Mouse (Mus musculus) thymus, postnatal 36 days (tissue): ENCODE results near the gene Olfr632.
"Not testable (repeated sequence)": the region's sequence is repeated elsewhere in the genome, so short reads cannot be mapped to it uniquely, and the experiment has no call there.

Source experiments
- DNase-seq, 2 experiments: peaks; one replicate each; pipeline ENCODE4 v3.0.0; 2022; ENCODE audit warnings: mixed read lengths in 2 of 2

The Olfr632 gene

GRCm38 (mm10) chr7:103934264-103934663, at the start of gene Olfr632:
TSS of gene Olfr632 (plus strand) at chr7:103934347.
- no peak for DNase-seq

DNA sequence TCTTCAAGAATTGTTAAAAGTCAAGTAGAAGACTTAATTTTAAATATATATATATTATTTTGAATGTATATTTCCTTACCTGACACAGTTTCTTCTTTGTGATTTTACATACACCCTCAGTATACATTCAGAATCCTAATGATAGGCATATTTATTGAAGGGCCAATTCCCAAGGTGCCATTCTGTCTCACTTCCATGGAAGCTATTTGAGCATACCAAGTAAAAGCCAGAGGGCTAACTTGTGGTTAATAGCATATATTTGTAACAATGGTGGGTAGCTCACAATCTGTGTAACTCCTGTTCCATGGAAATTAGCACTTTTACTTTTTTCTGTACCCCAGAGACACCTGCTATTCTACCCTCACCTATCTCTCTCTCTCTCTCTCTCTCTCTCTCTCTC, 48.0 kb upstream of the Olfr632 start, which contains the start of gene Olfr66:
Gene Olfr66, minus strand, starts transcription at position 101 of the 400 bp plus-strand sequence.
- DNase-seq, result no peak

DNA sequence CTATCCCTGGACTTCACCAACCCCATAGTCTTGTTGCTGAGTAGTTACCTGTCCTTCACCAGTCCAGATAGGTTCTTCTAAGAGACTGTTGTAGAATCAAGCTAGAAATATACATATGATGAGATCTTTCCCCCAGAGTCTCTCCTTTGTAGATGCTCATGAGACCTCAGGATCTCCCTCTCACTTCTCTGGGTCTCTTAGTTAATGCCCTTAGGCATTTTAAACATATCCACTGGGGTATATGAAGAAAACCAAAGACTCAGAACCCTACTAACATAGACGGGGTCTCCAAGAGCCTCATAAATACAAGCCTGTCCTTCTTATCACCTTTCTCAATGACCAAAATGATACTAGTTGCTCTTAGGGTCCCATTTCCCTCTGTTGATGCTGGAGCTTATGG, 39.8 kb upstream of the Olfr632 start, which contains the start of gene Olfr64:
Gene Olfr64, minus strand, starts transcription at position 101 of the 400 bp plus-strand sequence.
- no peak for DNase-seq

GRCm38 (mm10) chr7:103903187-103903586, 31.0 kb upstream of the Olfr632 start, which contains the start of gene Olfr65:
TSS of gene Olfr65 (plus strand) at chr7:103903487.
- DNase-seq, result no peak

DNA sequence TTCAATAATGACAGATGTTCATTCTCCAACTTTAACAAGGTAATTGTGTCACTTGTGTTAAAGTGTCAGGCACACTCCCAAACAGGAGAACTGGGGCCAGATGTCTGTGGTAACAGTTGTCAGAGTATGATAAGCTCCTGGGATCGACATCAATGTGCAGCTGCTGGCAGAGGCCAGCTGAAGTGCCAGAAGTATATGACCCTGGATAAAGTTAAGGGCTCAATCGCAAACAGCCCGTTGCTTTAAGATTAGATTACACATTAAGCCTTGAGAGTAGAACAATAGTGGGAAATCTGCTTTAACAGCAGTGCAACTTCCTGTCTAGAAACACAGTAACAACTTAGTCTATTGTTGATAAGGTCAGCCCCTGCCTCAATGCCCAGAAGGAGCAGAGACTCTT, 24.1 kb upstream of the Olfr632 start:
- no peak for DNase-seq

DNA sequence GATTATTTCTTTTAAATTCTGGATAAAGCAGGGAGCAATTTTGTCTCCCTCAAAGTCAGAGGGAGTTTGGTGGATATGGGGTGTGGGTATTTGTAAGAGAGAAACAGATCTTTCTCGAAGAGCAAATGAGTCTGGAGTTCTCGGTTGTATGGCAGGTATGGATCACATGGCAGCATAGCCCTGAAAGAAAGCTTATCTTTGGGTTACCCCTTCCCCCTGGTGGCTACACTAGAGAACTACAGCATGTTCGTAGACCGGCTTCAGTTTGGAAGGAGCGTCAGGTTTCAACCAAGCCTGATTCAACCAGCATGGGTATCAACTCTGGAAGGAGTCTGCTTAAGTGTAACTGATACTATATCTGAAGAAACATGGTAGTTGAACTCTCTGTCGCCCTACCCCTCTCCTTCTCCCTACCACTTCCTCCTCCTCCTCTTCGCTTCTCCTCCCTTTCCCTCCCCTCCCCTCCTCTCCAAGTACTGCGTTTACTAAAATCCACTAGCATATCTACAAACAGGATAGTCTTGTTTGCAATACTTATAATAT, 21.1 kb upstream of the Olfr632 start:
- no peak for DNase-seq

DNA sequence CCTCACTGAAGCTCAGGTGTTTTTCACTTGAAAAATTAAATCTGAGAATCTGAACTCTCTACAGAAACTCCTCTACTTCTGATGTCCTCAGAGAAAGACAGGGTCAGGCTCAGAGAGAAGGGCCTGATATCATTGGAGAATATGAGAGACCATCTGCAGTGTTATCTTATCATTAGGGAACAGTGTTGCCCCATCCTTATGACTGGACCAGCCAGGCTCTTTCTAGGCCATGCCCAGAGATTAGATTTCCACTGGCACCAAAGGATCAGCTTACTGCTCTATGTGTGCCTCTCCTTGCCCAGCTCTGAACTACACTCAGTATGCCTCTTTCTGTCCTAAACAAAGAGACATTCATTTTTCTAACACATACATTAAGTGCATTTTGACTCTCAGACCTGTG, 18.8 kb upstream of the Olfr632 start:
- no peak for DNase-seq

DNA sequence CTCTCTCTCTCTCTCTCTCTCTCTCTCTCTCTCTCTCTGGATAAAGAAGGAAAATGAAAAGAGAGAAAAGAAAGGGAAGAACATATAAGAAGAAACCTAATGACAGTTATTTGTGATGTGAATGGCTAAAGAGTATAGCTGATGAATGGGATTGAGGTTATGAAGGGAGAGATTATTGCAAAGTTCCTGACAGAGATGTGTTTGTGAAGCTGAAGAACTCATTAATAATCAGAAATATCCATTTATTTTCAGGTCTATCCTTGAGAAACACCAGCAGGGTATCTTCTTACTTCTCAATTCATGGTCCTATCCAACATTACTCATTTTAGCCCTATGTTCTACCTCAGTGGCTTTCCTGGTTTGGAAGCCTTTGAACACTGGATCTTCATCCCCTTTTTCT, 5.6 kb upstream of the Olfr632 start, which contains the start of gene Olfr631:
Gene Olfr631, plus strand, starts transcription at position 301 of the 400 bp plus-strand sequence.
- DNase-seq, result no peak

DNA sequence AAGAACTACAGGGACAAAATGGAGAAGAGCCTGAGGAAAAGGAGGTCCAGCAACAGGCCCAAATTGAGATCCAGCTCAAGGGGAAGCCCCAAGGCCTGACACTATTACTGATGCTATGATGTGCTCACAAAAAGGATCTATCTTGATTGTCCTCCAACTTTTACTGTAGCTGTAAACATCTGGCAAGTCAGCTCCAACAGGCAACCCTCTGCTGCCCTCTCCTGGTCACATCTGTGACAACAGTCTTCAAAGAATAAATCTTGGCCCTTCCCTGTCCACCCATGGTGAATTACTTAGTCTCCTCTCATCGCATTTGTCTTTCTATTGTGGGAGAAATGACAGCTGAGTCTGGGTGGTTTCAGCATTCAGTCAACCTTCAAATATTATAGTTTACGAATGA, 8.6 kb downstream of the Olfr632 start:
- peak; percentile 8 to 20 for DNase-seq

DNA sequence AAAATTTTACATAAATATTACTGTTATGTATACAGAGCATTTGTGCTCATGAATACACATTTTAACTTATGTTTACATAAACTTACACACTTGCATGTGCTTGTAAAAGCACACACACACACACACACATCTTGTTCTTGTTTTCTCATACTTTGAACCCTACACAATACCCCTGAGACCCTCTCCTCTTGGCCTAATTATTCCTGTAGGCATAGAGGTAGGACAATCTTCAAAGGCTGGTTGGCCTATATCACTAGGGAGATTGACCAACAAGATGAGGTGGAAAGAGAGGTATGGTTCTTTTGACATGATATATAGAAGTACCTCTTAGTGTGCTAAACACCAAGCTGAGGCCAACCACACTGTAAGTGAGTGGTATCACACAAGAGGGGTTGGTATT, 10.0 kb downstream of the Olfr632 start, which contains the start of gene Olfr633:
Gene Olfr633, plus strand, starts transcription at position 301 of the 400 bp plus-strand sequence.
- DNase-seq, result no peak

DNA sequence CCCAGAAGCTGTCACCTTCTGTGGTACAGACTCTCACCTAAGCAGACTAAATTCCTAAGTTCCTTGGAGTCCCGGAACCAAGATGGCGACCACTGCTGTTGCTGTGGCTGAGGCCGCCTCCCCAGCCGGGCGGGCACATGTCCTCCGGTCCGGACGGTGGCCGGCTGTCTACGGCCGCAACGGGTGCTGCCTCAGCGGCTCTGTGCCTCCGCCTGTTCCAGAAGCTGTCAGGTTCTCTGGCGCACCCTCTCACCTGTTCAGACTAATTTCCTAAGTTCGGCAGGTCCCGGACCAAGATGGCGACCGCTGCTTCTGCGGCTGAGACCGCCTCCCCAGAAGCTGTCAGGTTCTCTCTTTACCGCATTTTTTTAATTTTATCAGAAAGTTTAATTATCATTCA, 32.7 kb downstream of the Olfr632 start:
- DNase-seq, result not testable (repeated sequence)

- DNase-seq, result no peak
Measured at GRCm38 (mm10) chr7:103970852-103971251, 36.7 kb downstream of the Olfr632 start, which contains the start of gene Olfr635. TSS of gene Olfr635 (plus strand) at chr7:103971152.

DNA sequence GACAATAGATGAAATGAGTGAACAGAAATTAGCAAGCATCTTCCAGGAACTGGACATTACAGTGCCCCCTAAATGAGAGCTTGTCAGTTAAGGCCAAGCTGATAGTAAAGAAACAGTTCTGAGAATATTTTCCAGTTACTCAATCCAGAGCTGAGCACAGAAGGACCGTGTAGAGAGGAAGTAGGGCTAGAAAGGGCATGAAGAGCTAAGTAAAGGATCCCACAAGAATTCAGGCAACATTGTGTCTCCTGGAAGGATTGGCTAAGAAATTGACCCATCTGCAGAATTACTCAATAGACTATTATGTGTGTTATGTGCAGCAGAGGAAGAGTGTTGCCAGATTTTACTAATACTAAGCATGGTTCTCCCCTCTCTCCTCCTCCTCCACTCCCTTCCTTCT, 37.6 kb downstream of the Olfr632 start:
- DNase-seq, result no peak
